Mouse (Mus musculus): ENCODE measurements at regions not wholly inside any gene's neighbourhood (a gene's known extent, or its start where the extent isn't known, plus 50 kb on each side); places are given as distances from the start of the nearest gene placed in this dataset.

GRCm38 (mm10) chr12:16140511-16141110, 323.9 kb upstream of the Trib2 start:
- H3K4me2 ChIP-seq (ENCODE audit: low read depth, low read length), result no peak overlapping the region
- H3K27me3 ChIP-seq (ENCODE audit: insufficient read depth, low read length), result no peaks in the 10 kb centered on the region
- DNase-seq (no peak), ATAC-seq (no peak)
- no peak overlapping the region for H3K4me3 ChIP-seq (ENCODE audit: low read depth, low read length)
- H3K9ac ChIP-seq (replicated peaks), result no peak overlapping the region
- TF ChIP-seq EP300 (IDR thresholded peaks at IDR 0.05; ENCODE audit: low read depth) (no peak), CTCF (IDR thresholded peaks at IDR 0.05; ENCODE audit: low read depth) (no peak)
- H3K4me1 ChIP-seq (ENCODE audit: insufficient read depth), result no peaks in the 10 kb centered on the region
- H3K27ac ChIP-seq (ENCODE audit: low read depth), result no peak overlapping the region
- no peaks in the 10 kb centered on the region for H3K9me3 ChIP-seq (ENCODE audit: low read length)
- no peaks in the 10 kb centered on the region for H3K36me3 ChIP-seq (replicated peaks; ENCODE audit: insufficient read depth, low read length)
- 72% methylated on average over 5 of the region's 5 CpGs for WGBS (ENCODE audit: insufficient replicate concordance)

GRCm38 (mm10) chr12:16139152-16139551, 322.4 kb upstream of the Trib2 start:
- TF ChIP-seq EP300 (IDR thresholded peaks at IDR 0.05; ENCODE audit: low read depth) (peak; percentile 78), CTCF (IDR thresholded peaks at IDR 0.05; ENCODE audit: low read depth) (no peak)
- DNase-seq (no peak), ATAC-seq (peak; percentile 36; the same call in 1 of the 2 replicates)
- Histone ChIP-seq H3K4me3 (ENCODE audit: low read depth, low read length) (no peak overlapping the region), H3K9ac (replicated peaks) (no peak overlapping the region), H3K9me3 (ENCODE audit: low read length) (no peaks in the 10 kb centered on the region), H3K4me1 (ENCODE audit: insufficient read depth) (no peaks in the 10 kb centered on the region), H3K27ac (ENCODE audit: low read depth) (no peak overlapping the region), H3K4me2 (ENCODE audit: low read depth, low read length) (no peak overlapping the region), H3K27me3 (ENCODE audit: insufficient read depth, low read length) (no peaks in the 10 kb centered on the region), H3K36me3 (replicated peaks; ENCODE audit: insufficient read depth, low read length) (no peaks in the 10 kb centered on the region)
- 41% methylated on average over 4 of the region's 4 CpGs for WGBS (ENCODE audit: insufficient replicate concordance)

GRCm38 (mm10) chr12:16137801-16138200, 321.1 kb upstream of the Trib2 start:
- Histone ChIP-seq H3K9ac (replicated peaks) (no peak overlapping the region), H3K27me3 (ENCODE audit: insufficient read depth, low read length) (no peaks in the 10 kb centered on the region), H3K4me1 (ENCODE audit: insufficient read depth) (no peaks in the 10 kb centered on the region), H3K4me3 (ENCODE audit: low read depth, low read length) (no peak overlapping the region), H3K36me3 (replicated peaks; ENCODE audit: insufficient read depth, low read length) (no peaks in the 10 kb centered on the region), H3K9me3 (ENCODE audit: low read length) (no peaks in the 10 kb centered on the region), H3K4me2 (ENCODE audit: low read depth, low read length) (no peak overlapping the region), H3K27ac (ENCODE audit: low read depth) (no peak overlapping the region)
- no peak for ATAC-seq
- TF ChIP-seq CTCF (IDR thresholded peaks at IDR 0.05; ENCODE audit: low read depth), result no peak
- no peak for TF ChIP-seq EP300 (IDR thresholded peaks at IDR 0.05; ENCODE audit: low read depth)
- 59% methylated on average over 3 of the region's 3 CpGs for WGBS (ENCODE audit: insufficient replicate concordance)
- DNase-seq, result no peak

DNA sequence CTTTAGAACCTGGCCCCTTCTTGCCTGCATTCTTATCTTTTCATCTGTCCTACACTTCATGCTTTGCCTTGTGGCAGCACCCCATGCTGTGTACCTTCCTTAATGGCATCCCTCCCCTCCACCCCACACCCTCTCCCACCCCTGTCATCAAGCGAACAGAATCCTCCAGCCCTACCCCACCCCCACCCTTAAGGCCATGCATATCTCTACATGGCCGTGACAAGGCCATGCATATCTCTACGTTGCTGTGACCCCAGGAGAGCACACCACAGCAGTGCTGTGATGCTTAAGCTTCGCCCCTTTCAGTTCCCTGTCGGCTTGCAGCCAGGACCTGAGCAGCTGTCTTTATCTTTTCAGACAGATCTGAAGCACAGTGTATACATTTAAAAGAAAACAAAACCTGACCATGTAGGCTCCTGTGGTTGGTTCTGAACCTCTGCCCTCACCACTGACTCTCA, 319.5 kb upstream of the Trib2 start:
- no peak overlapping the region for H3K9ac ChIP-seq (replicated peaks)
- WGBS (ENCODE audit: insufficient replicate concordance), result 11% methylated on average over 5 of the region's 5 CpGs
- H3K36me3 ChIP-seq (replicated peaks; ENCODE audit: insufficient read depth, low read length), result no peaks in the 10 kb centered on the region
- H3K4me1 ChIP-seq (ENCODE audit: insufficient read depth), result no peaks in the 10 kb centered on the region; the same call in 1 of the 2 replicates
- peak overlapping the region; percentile 17; the same call in 1 of the 2 replicates for H3K27ac ChIP-seq (ENCODE audit: low read depth)
- H3K4me3 ChIP-seq (ENCODE audit: low read depth, low read length), result no peak overlapping the region
- no peaks in the 10 kb centered on the region for H3K9me3 ChIP-seq (ENCODE audit: low read length)
- H3K27me3 ChIP-seq (ENCODE audit: insufficient read depth, low read length), result no peaks in the 10 kb centered on the region
- ATAC-seq (peak; percentile 77), DNase-seq (peak; percentile 29)
- no peak overlapping the region for H3K4me2 ChIP-seq (ENCODE audit: low read depth, low read length)
- 0 out of 2 replicates have a peak, but pooled peaks have one; percentile 5 for TF ChIP-seq EP300 (IDR thresholded peaks at IDR 0.05; ENCODE audit: low read depth)
- no peak for TF ChIP-seq CTCF (IDR thresholded peaks at IDR 0.05; ENCODE audit: low read depth)

GRCm38 (mm10) chr12:16135602-16136213, 319.0 kb upstream of the Trib2 start:
- ATAC-seq (no peak; the same call in 1 of the 2 replicates), DNase-seq (no peak)
- H3K36me3 ChIP-seq (replicated peaks; ENCODE audit: insufficient read depth, low read length), result no peaks in the 10 kb centered on the region
- H3K4me2 ChIP-seq (ENCODE audit: low read depth, low read length), result no peak overlapping the region
- H3K27me3 ChIP-seq (ENCODE audit: insufficient read depth, low read length), result no peaks in the 10 kb centered on the region
- TF ChIP-seq EP300 (IDR thresholded peaks at IDR 0.05; ENCODE audit: low read depth) (no peak), CTCF (IDR thresholded peaks at IDR 0.05; ENCODE audit: low read depth) (no peak)
- no peaks in the 10 kb centered on the region; the same call in 1 of the 2 replicates for H3K4me1 ChIP-seq (ENCODE audit: insufficient read depth)
- H3K4me3 ChIP-seq (ENCODE audit: low read depth, low read length), result no peak overlapping the region
- no peaks in the 10 kb centered on the region for H3K9me3 ChIP-seq (ENCODE audit: low read length)
- 53% methylated on average over 4 of the region's 4 CpGs for WGBS (ENCODE audit: insufficient replicate concordance)
- no peak overlapping the region for H3K9ac ChIP-seq (replicated peaks)
- peak overlapping the region; percentile 17; the same call in 1 of the 2 replicates for H3K27ac ChIP-seq (ENCODE audit: low read depth)

- Histone ChIP-seq H3K27me3 (ENCODE audit: insufficient read depth, low read length) (no peaks in the 10 kb centered on the region), H3K36me3 (replicated peaks; ENCODE audit: insufficient read depth, low read length) (no peaks in the 10 kb centered on the region), H3K4me3 (ENCODE audit: low read depth, low read length) (no peak overlapping the region), H3K4me1 (ENCODE audit: insufficient read depth) (no peaks in the 10 kb centered on the region; the same call in 1 of the 2 replicates), H3K9ac (replicated peaks) (no peak overlapping the region), H3K9me3 (ENCODE audit: low read length) (no peaks in the 10 kb centered on the region), H3K27ac (ENCODE audit: low read depth) (no peak overlapping the region), H3K4me2 (ENCODE audit: low read depth, low read length) (no peak overlapping the region)
- 68% methylated on average over 3 of the region's 3 CpGs for WGBS (ENCODE audit: insufficient replicate concordance)
- DNase-seq, result no peak
- ATAC-seq, result no peak
- TF ChIP-seq EP300 (IDR thresholded peaks at IDR 0.05; ENCODE audit: low read depth) (no peak), CTCF (IDR thresholded peaks at IDR 0.05; ENCODE audit: low read depth) (no peak)
These were observed 317.7 kb upstream of the Trib2 start for GRCm38 (mm10) chr12:16134446-16134845.
